Mouse (Mus musculus) c-Kit-positive CD71-positive TER-119-positive erythroid progenitor cells, embryonic 14.5 days (primary cell): ENCODE data around the gene Ankar.

Experiments used
- DNase-seq: peaks from one replicate; pipeline ENCODE4 v3.0.0-alpha.2; 2013; ENCODE audit warnings: low spot score

The Ankar gene

DNA sequence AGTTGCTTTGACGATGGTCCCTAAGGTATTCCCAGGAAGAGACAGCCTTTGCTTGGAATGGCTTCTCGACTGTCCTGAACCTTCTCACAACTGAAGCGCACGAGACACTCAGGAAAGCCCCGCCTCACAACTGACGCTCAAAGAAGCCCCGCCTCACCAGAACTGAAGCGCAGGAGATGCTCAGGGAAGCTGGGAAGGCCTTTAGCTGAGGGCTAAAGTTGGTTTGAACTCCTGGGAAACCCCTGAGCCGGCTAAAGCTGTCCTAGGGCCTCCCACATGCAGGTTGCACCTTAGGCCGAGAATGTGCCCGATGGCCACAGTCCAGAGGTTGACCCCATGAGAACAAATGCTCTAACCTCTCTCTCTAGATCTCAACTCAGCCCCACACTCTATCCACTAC is at the start of gene Ankar:
Gene Ankar (minus strand): TSS at position 101 of the 400 bp plus-strand sequence.
- DNase-seq, result no peak

DNA sequence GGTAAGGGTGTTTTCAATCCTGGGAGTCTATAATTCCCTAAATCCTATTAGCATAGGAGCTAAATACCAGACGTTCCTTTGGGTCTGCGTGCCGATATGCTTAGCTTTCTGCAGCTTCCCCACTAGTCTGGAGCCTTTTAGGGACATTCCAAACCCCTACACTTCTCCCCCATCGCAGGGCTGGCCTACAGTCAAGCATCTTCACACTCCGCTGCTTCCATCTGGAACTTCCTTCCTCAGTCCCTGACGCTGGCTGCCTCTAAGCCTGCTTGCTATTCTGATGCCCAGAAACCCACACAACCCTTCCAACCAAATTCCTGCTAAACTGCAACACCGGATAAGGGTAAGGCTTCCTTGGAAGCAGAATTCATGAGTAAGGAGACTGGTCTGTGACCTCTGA is 46.0 kb upstream of the Ankar start:
- no peak for DNase-seq

DNA sequence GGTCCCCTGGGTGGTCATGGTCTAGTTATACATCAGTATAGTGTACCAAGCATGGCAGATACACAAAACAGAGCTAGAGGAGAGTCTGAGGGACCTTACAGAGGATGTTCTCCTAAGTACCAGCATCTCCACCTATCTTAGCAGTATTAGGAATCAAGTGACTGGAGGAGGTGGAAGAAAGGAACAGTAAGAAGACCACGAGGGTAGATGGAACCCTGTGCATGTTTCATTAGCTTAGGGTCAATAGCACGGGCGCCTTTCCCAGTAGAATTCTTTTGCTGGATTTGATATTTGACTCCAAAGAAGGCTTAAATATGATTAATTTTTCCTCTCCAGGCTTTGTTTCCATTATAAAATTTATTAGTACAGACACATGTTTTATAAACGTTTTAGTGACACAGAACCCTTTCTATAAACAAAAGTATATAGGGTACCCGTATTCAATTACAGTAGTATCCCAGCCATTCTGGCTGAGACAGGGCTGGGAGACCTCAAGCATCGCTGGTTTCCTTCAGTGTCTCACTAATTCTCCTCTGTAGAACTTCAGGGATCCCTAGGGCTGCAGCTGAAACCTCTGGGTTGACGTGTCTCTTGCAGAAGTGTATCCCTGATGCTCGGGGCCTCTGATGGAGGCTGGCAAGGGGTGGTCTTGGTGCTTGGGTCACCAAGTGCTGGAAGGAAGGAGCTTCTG is 44.6 kb upstream of the Ankar start:
- DNase-seq, result no peak

DNA sequence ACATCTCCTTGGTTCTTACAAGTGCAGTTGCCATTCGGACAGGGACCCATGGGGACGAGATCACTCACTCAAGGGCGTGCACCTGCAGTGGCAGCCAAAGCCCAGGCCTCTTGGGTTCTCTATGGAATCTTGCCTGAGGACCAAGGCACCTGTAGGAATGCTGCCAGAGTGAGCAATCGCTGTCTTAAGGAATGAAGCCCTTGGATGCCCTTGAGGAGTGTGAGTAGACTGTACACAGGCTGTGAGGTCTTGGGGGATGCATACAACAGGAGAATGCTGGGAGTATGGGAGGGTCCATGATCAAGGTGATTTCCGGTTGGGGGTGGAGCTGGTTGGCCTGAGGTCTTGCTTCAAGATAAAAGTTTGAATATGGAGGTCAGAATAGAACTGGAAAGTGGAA is 41.0 kb upstream of the Ankar start:
- no peak for DNase-seq

DNA sequence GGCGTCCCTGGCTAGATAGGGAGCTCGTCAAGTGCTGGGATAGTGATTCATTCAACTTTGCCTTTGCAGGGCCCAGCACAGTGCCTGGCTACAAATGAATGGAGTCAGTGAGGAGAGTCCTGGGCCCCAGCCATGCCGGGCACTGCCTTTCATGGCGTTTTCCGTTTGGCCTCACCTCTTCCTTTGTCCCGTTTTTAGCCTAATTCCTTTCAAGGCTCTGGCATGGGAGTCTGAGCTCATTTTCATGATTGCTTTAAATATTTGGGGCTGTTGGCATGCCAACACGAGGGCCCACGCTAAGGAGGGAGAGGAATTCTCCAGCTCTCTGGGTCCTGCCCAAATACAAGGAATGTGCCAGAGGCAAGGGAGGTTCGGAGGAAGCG is 39.3 kb upstream of the Ankar start:
- DNase-seq, result no peak

DNA sequence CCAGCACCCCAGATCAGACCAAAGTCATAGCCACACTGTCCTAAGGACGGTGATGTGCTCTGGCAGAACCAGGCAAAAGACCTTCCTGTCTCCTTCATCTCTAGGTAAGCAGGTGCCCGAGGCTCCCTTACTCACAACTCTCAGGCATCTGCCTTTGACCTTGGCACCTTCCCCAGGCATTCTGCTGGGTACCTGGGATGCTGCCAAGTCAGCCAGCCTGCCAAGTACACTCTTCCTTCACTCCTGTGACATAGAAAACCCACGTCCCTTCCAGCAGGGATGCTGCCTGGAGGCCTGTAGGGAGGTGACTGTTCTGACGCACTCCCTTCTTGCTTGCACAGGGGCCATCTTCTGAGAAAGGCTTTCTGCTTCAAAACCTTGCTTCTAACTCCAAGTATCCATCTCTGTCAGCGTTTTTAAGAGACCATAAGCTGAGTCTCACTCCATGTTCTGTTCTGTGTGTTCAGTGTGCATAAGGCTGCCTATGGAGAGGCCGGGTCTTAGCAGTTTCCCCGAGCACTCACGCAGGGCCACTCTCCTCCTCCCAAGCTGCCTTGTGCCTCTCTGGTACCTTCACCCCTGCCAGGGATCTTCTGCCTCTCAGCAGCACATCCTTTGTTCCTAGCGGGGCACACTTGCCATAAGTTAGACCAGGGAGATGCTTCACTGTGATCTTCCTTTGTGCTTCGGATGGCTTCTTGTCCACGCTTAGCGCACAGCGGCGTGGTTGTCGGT is 38.7 kb upstream of the Ankar start:
- DNase-seq, result no peak

DNA sequence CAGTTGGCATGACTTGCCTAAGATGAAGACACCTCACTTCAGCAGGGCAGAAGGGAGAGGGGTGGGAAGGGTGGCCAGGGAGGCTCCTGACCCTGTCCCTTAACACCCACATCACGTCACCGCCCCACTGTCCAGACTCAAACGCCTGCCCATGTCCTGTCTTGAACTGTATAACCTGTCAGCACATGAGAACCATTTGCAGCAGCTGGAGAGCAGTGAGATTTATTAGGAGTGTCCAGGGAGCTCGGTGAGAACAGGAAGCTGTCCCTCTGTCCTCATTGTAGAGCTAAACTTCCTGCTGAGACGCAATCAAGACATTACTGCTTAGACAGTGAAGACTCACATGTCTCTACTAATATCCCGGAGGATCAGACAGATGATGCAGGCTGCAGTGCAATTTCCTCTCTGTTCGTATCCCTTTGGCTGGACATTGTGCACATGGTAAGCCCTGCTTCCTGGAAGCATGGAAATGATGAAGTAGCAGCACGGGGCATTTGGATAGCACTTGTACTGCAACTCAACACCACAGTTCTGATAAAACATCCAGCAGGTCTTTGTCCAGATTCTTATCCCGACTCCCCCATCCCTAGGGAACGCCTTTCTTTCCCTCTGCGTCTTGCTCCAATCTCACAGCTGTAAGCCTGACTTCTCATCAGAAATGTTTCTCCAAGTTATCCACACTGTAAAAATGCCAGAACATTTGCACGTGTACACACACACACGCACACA is 36.2 kb upstream of the Ankar start:
- DNase-seq, result no peak

DNA sequence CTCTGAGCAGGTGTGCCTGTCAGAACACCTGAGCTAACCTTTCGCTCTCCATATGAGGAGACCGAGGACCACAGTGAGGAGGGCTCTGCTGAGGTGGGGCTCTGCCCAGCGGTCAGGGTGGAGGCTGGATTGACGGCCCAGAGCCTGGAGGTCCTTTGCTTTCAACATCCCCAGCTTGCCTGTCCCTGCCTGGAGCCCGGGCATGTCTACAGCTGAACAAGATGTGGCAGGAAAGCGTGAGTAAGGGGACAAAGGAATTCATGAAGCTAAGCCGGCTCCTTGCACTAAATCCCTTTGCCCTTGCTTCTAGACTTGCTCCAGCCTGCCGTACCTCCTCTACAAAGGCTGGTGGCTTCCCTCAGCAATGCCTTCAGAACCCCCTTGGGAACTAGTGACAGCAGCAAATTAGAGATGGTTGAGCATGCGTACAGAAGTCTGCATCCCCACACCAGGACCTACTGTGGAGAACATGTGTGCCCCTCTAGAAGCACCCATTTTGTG is 32.9 kb upstream of the Ankar start:
- DNase-seq, result no peak

DNA sequence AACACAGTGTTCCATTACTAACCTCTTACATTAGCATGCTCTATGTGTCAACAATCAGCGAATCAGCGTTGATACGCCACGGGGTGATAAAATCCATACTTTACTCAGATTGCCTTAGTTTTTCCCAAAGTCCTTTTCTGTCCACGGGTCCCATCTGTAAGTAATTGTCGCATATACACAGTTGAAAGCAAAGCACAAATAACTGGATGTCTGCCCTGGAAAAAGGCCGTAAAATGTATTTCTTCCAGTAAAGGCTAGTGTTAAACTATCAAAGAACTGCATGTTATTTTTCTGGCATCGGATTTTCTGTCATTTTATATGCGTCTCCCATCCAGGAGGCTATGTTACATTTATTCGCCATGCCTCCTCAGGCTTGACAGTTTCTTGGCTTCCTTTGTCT is 29.7 kb upstream of the Ankar start:
- DNase-seq, result no peak

DNA sequence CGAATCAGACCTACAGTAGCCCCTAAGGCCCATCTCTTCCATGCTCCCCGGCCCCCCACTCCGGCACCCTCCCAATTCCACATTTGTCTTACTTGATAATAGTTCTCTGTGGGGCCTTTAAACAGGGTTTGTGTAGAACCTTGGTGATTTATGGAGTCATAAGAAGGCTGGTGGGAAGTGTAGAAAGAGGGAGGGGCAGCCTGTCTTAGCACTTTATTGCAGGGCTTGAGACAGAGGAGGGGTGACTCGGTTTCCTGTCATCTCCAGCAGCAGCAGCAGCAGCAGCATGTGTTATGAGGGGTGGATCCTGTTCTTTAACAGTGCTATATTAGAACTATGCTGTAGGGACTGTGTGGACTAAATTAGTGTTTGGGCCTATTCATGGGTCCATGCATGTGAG is 28.4 kb upstream of the Ankar start:
- DNase-seq, result no peak

DNA sequence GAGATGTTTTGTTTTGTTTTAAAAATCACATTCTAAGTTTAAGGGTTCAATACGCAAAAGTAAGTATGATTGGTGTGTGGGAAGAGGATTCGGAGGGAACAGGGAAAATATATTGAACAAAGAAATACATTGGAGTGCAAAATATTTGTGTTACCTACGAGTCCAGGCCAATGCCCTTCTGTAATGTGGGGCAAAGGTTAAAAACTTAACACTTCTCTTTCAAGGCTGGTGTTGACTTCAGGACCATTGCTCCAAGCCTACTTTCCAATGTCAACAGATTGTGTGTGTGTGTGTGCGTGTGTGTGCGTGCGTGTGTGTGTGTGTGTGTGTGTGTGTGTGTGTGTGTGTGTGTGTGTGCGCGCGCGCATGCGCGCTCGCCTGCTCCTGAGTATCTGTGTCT is 25.6 kb upstream of the Ankar start:
- no peak for DNase-seq

DNA sequence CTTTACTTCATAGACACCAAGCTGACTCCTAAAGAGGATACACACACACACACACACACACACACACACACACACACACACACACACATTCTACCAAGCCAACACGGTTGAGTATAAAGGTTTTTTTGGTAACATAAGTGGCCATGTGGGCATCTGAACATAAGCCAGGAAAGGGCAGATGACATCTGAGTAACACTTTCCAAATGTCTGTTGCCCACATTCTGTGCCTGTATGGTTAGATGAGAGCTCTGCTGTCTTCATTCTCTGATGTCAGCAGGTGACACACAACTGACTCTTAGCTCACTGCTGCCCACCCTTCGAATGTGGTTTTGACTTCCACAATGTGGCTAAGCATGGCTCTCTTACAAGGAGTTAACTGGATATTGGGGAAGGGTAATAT is 24.0 kb upstream of the Ankar start:
- no peak for DNase-seq

DNA sequence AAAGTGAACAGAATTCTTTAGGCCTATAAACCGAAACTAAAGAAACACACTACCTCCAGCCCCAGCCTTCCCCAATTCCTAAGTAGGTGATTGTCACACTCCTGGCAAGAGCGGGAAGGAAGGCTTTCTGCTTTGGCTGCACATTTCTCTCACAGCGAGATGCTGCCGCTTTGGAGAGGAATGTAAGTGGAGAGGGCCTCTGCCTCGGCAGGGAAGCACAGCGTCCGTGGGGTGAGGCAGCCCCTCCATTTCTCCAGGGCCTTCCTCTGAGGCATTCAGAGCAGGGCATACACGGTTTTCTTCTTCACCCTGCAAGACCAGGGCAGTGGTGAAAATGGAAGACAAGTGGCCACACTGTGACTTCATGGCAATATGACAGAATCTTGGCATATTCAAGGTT is 22.3 kb upstream of the Ankar start:
- no peak for DNase-seq

DNA sequence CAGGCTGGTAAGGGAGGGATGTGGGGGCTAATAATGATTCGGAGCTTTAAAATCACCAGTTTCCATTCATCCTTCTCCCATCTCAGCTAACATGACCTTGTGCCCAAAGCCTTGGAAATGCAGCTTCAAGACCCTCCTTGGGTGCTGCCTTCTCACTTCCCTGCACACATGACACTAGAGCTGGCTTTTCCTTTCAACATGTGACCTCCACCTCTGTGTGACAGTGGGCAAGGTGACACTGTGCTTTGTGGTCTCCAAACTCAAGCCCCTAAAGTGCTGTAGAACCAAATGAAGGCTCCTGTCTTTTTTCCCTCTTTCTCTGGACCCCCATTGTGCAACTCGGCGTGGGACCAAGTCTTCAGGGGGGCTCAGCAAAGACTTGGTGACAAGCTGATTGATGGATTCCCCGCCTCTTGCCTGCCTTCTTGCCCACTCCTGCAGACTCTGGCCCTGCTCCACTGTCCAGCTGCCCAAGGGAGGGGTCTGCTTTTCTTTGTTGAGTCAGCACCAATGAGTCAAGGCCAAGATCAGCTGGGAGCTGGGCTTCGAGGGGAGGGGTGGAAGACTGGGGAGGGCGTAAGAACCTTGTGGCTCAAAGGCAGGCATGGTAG is 19.8 kb upstream of the Ankar start:
- DNase-seq, result no peak

DNA sequence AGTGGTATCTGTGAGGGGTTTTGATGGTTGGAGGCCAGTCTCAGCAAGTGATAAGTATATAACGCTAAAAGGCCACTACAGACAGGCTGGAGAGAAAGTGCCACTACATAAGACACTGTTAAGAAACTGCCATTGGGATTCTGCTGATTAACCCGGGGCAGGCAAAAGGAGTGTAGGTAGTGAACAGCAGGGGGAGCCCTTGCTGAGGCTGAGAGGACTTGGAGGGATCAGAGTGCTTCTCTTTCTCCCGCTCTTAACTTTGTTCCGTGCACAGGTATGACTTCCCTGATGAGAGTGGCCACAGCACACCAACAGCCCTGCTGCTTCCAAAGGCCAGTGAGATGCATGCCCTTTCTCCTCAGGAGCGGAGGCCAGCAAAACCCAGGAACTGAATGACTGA is 18.5 kb upstream of the Ankar start:
- peak; percentile 76 for DNase-seq

DNA sequence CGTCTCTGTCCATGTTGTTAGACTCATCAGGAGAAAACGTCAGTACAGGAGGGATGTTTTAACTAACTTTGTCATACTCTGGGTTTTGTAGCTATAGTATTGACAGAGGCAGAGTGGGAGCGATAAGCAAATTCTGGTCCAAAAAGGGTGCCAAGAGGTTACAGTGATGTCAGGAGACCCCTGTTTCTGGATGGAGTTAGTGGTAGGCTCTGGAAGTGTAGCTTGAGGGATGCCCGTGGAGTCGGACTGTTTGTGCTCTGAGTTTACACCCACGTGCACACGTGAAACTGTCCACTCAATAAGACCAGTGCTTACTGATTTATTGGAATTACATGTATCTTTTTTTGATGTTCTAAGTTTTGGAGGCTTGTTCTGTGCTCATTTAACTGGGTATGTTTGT is 17.2 kb upstream of the Ankar start:
- no peak for DNase-seq

DNA sequence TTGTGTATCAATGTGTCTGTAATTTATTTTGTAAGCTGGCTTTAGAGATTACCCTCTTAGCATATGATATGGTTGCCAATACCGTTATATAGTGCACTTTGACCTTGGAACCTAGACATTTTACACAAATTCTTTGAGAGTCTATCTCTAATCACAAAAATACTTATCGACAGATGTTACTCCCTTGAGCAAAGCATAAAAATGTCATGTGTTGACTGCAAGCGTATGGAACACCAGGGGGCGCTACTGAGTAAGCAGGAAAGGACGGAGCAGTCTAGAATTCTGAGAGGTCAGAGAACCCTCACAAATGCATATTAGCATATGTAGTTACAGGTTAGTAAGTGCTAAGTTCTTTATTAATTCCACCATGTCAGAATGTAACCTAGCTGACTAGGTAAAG is 16.5 kb upstream of the Ankar start:
- DNase-seq, result peak; percentile 81

DNA sequence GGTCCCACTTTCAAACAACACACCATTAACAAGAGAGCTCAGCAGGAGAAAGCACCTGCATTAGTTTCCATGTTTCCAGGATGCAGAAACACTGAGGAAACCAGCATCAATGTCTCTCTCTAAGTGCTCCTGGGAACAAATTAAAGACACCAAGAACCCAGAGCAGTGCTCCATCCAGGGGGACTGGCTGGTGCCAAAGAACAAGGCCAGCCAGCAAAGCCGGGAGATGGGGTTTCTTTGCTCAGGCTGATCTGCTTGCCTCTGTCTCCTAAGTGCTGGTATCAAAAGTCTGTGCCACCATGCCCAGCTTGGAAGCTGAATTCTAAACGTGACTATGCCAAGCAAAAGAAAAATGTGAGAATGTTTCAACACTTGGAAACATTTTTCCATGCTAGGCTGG is 16.0 kb upstream of the Ankar start:
- no peak for DNase-seq

DNA sequence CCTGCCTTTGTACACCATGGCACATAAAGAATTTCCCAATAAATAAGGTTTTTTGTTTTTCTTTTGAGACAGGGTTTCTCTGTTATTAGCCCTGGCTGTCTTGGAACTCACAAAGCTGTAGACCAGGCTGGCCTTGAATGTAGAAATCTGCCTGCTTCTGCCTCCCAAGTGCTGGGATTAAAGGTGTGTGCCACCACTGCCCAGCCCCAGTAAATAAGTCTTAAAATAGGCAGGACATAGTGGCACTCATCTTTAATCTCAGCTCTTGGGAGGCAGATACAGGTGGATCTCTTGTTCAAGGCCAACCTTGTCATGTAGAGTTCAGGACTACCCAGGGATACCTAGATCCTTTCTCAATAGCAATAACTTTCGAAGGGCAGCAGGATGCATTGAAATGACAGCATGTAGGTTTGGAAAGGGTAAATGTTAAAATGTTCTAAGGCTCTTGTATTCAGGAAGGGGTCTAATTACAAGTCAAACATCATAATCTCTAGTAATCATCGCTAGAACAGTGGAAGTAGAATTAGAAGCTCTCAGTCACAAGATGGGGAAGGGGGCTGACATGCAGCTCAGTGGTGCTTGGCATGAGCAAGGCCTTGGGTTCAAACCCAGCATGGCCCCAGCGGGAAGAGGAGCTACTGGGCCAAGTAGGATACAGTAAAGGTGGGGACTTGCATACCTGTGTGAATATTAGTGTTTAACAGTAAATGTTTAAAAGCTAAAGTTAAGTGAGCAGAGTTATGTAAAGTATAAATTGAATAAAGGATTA is 15.4 kb upstream of the Ankar start:
- DNase-seq, result no peak

DNA sequence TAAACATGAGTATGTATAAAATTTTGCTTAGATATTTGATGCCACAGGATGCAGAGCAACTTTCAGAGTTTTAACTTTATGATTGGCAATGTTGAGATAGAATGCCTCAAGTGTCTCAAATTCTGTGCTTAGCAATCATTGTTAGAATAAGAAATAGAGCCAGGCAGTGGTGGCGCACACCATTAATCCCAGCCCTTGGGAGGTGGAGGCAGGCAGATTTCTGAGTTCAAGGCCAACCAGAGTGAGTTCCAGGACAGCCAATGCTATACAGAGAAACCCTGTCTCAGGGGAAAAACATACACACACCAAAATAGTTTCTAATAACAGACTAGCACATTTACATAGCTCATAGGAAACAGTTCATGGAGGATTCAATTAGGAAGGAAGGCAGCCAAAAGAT is 14.7 kb upstream of the Ankar start:
- DNase-seq, result no peak

DNA sequence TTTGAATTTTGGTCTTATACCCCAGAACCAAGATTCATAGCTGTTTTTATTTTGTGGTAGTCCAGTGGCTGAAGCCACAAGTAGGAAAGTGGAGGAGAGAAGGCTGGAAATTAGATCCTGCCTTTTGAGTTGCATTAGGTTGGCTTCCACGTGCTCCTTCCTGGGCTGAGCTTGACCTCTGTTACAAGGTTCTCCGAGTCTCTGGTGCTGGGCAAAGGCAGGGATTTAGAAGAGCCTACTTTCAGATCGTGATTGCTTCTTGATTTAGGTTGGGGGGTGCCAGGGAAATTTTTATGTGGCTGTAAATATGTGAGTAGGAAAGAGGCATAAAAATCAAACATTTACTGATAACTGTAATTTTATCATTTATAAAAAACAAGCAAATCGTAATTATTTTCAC is 14.2 kb upstream of the Ankar start:
- no peak for DNase-seq

DNA sequence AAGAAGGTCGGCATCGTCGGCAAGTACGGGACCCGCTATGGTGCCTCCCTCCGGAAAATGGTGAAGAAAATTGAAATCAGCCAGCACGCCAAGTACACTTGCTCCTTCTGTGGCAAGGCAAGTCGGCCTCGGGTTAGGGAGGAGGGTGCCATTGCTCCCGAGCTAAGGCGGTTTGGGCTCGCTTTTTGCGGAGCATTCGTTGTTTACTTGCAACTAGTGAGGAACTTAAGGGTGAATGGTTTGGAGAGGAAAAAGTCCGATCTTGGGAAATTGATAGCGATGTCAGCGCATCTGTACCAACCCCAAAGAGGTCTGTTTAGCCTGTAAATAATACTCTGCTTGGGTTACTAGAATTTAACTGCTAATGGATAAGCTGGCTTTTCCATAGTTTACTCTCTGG is 11.3 kb upstream of the Ankar start:
- DNase-seq, result no peak
